In the genomic region with DNA sequence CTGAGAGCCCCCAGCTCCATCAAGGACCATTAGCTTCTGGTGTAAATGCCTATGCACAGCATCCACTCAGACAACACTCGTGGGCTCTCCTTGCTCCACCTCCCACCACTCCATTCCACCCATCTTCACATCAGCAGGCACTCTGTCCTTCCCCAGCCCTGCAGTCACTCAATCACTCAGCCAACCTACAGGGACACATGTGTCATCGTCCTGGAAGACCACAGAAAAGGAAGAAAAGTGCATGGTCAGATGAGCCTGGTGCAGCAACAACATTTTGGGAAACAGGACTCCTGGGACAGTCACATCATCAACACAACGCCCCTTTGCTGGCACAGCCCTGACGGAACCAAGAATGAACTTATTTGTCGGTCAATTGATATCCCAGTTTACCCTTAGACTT, we compare ENCODE assay signal across 18 mouse cellular contexts. TPM values are rescaled to one million over a fixed set of nuclear protein-coding genes. Genes with fewer than 3 reads are reported as not detected.
DNase-seq lines count a peak whose midpoint lies in the region; ATAC-seq and TF ChIP-seq lines count a peak whose summit lies in the region.
"Had no signal": no experiment of that assay in that cellular context is flagged by ENCODE, and none has a peak within 500 bp of the region (broad histone marks: within the 10 kb centered on the region; RNA-seq: fewer than 3 reads in every experiment).

No protein-coding gene starts in this region.

- no peak for TF ChIP-seq EP300 in heart, adult 2 months (IDR thresholded peaks at IDR 0.05; ENCODE audit: insufficient read depth, low read depth, low read length)

- H3K4me3 ChIP-seq in heart, adult 2 months: no peak overlapping the region
- H3K4me3 ChIP-seq in forebrain, embryonic 15.5 days: no peak overlapping the region
- H3K4me3 ChIP-seq: hindbrain, embryonic 13.5 days; limb, embryonic 13.5 days; liver, embryonic 15.5 days; midbrain, embryonic 13.5 days had no signal

- intact Hi-C loops in heart, adult 2 months (cut with DNase I): no loop called here
- intact Hi-C loops in heart, postnatal 25 days (cut with DNase I): no loop called here

- DNase-seq in heart, adult 2 months: no peak
- no peak for DNase-seq in heart, postnatal 25 days (ENCODE audit: low spot score)
- peak; percentile 43 for DNase-seq in 3134 (ENCODE audit: extremely low read depth, insufficient read length, low spot score)
- DNase-seq in 416B (ENCODE audit: low read depth): peak; percentile 58
- peak; percentile 13 for DNase-seq in naive thymus-derived CD4-positive, alpha-beta T cell, adult 2 months (ENCODE audit: low read depth)
- DNase-seq in gastrocnemius, adult 8-10 months (ENCODE audit: low spot score in 2 of 2): no peak
- DNase-seq: cerebellum, adult 11 months; cerebellum, postnatal 10 days; gastrocnemius, postnatal 10 days; kidney, adult 2 months; layer of hippocampus, adult 9-11 months; thymus, postnatal 14 days had no signal

- no peaks in the 10 kb centered on the region for H3K79me2 ChIP-seq in heart, adult 2 months (replicated peaks; ENCODE audit: control insufficient read depth, insufficient read depth, low read length)

- H3K4me2 ChIP-seq in forebrain, embryonic 15.5 days (replicated peaks): no peak overlapping the region
- H3K4me2 ChIP-seq: hindbrain, embryonic 13.5 days; limb, embryonic 13.5 days; liver, embryonic 15.5 days; midbrain, embryonic 13.5 days had no signal

- ATAC-seq in forebrain, embryonic 15.5 days (replicated peaks): no peak
- ATAC-seq: midbrain, embryonic 13.5 days had no signal

- no peaks in the 10 kb centered on the region for H3K9me3 ChIP-seq in forebrain, embryonic 15.5 days
- H3K9me3 ChIP-seq: hindbrain, embryonic 13.5 days; limb, embryonic 13.5 days; liver, embryonic 15.5 days; midbrain, embryonic 13.5 days had no signal

- no peak for TF ChIP-seq POLR2A in heart, adult 2 months (IDR thresholded peaks at IDR 0.05; ENCODE audit: insufficient read depth, low read depth, low read length)

- no peaks in the 10 kb centered on the region for H3K27me3 ChIP-seq in heart, adult 2 months (ENCODE audit: control insufficient read depth, insufficient read depth, low read length)
- no peaks in the 10 kb centered on the region for H3K27me3 ChIP-seq in forebrain, embryonic 15.5 days
- H3K27me3 ChIP-seq: hindbrain, embryonic 13.5 days; limb, embryonic 13.5 days; liver, embryonic 15.5 days; midbrain, embryonic 13.5 days had no signal

- no peak for TF ChIP-seq CTCF in heart, adult 2 months (IDR thresholded peaks at IDR 0.05)

- H3K36me3 ChIP-seq in heart, adult 2 months (ENCODE audit: control insufficient read depth, insufficient read depth, low read length): no peaks in the 10 kb centered on the region
- no peaks in the 10 kb centered on the region for H3K36me3 ChIP-seq in forebrain, embryonic 15.5 days
- H3K36me3 ChIP-seq: hindbrain, embryonic 13.5 days; limb, embryonic 13.5 days; liver, embryonic 15.5 days; midbrain, embryonic 13.5 days had no signal

- H3K27ac ChIP-seq in heart, adult 2 months: peak overlapping the region; percentile 88
- no peak overlapping the region for H3K27ac ChIP-seq in forebrain, embryonic 15.5 days (replicated peaks)
- H3K27ac ChIP-seq: hindbrain, embryonic 13.5 days; kidney, postnatal 0 days; limb, embryonic 13.5 days; midbrain, embryonic 13.5 days had no signal

- WGBS in heart, adult 2 months: 72% methylated on average over 5 of the region's 5 CpGs
- WGBS in forebrain, embryonic 15.5 days: 89% methylated on average over 5 of the region's 5 CpGs

- H3K9ac ChIP-seq in heart, adult 2 months (ENCODE audit: low read depth, low read length): peak overlapping the region; percentile 26; the same call in 1 of the 2 replicates
- H3K9ac ChIP-seq in forebrain, embryonic 15.5 days (replicated peaks): no peak overlapping the region
- H3K9ac ChIP-seq: hindbrain, embryonic 13.5 days; limb, embryonic 13.5 days; liver, embryonic 15.5 days; midbrain, embryonic 13.5 days had no signal

- H3K4me1 ChIP-seq in heart, adult 2 months (ENCODE audit: control insufficient read depth, insufficient read depth, low read length): peaks cover 13% of the 10 kb centered on the region
- H3K4me1 ChIP-seq in forebrain, embryonic 15.5 days: no peaks in the 10 kb centered on the region
- H3K4me1 ChIP-seq: midbrain, embryonic 13.5 days had no signal

RNA-seq across cellular contexts. Expression of a gene that starts 1.0 kb away (rescaled TPM):
- 100 to 1,000 TPM; 134 to 187 TPM for total RNA-seq in heart, adult 2 months (2021)
- 51.7 and 59.3 TPM in 2 replicates for polyA plus RNA-seq in heart, adult 2 months (2012; rRNA removed)
- total RNA-seq in heart, postnatal 25 days (2021): 100 to 1,000 TPM in 1 of 2 experiments, 10 to 100 TPM in 1; 88.2 to 109 TPM
- 0.22 and 0.46 TPM in 2 replicates for polyA plus RNA-seq in forebrain, embryonic 15.5 days (2015; fragmentation: Nextera tagmentation; extraction: Ambion mirVana)
- 10 to 100 TPM; 39.6 to 64.1 (median 43.9) TPM for total RNA-seq in gastrocnemius, adult 8-10 months (2022)

Comparison
In these comparisons a context has a peak if more than half of its experiments do, and no peak if none do; other contexts are left out.
1. DNase-seq: peak in 3134 (single experiment), 416B (single experiment) and naive thymus-derived CD4-positive, alpha-beta T cell, adult 2 months (single experiment); none in heart, adult 2 months (0 of 2), heart, postnatal 25 days (single experiment) and gastrocnemius, adult 8-10 months (0 of 2).